Mouse (Mus musculus): ENCODE results near the gene Ablim1.

Ablim1 gene

DNA sequence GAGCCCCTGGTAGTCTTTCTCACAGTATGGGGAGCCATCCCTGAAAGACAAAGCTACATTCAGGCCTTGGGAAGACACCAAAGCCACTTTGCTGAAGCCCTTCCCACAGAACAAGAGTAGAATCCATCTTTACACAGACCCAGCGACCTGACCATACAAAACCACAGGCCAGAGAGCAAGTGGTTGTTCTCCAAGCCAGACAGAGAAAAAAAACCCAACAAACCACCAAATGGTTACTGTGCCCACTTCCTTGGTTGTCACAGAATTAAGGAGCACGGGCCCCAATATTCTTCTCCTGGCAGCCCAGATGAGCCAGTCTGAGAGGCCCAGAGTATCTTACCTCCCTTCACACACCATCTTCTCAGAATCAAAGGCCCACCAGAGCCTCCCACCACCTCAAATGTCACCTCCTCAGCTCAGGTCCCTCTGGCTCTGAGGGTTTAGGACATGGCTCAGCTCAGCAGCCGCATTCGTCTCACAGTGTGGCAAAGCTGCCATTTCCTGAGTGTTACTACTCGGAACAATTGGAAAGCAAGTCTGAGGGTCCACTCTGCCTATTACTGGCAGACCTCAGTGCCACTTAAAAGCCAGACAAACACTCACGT, 181.7 kb downstream of the Ablim1 start:
- no peak for DNase-seq (ENCODE audit: inconsistent age in 2 of 2, low spot score in 1 of 2)

DNA sequence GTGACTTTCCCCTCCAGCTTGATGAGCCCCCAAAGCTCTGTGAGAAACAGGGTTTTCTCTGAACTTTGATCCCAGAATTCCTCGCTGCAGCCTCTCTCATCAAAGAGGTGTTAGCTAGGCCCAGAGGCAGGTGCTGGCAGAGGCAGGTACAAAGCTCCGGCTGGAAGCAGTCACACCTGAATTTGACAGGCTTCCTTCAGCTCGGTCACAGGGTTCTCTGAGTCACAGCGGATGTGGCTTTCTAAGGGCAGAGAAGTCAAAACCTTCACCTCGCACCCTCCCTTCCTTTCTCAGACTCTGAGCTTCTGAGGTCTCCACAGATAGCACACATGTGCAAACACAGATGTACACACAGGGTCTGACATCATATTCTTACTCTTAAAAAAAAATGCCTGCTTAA, 182.4 kb downstream of the Ablim1 start:
- DNase-seq (ENCODE audit: inconsistent age in 2 of 2, low spot score in 1 of 2) = no peak

DNA sequence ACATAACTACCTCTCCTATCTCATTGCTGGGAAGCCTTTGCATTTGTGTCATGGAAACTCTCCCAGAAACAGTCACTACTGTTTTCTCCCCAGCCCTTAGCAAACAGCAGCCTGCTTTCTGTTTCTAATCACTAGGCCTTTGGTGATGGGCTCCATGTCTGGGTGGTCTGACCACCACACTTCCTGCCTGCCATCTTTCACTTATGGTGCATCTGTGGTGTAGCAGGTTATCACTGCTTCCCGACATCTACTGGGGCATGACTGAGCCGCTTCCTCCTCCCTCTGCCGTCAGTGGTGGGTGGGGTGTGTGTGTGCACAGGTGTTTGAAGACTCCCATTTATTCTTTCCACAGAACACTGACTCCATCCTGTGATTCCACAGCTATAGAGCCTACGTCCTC, 183.4 kb downstream of the Ablim1 start:
- no peak for DNase-seq (ENCODE audit: inconsistent age in 2 of 2, low spot score in 1 of 2)

DNA sequence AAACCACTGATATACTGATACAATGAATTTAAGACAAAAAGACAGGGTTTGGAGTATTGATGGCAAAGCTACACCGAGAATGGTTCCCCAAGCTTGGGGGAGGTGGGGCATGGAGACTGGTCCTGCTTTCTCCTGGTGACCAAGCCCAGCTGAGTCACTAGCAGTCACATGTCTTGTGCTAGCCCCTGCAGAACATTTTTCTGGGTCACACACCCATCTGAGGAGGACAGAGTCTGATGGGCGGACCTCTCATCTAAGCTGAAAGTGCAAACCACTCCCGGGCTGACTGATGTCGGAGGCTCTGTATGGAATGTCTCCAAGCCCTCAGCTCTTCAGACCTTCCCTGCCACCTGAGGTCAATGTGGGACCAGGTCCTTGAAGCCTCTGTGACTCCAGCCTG, 184.1 kb downstream of the Ablim1 start:
- no peak for DNase-seq (ENCODE audit: inconsistent age in 2 of 2, low spot score in 1 of 2)

DNA sequence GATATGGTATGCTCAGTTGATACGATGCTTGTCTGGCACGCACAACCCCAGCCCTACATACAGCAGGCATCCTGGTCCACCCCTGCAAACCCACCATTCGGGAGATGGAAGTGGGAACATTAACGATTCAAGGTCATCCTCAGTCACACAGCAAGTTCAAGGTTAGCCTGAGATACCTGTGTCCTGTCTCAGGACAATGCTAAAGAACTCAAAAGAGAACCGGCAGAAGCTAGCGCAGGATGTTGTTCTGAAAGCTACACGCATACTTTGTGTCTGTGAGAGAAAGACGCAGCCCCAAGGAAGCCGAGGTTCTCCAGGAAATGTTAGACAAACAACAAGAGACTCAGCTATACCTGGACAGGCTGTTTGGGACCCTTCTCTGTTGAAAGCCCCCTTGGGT, 185.0 kb downstream of the Ablim1 start:
- DNase-seq (ENCODE audit: inconsistent age in 2 of 2, low spot score in 1 of 2) = no peak

DNA sequence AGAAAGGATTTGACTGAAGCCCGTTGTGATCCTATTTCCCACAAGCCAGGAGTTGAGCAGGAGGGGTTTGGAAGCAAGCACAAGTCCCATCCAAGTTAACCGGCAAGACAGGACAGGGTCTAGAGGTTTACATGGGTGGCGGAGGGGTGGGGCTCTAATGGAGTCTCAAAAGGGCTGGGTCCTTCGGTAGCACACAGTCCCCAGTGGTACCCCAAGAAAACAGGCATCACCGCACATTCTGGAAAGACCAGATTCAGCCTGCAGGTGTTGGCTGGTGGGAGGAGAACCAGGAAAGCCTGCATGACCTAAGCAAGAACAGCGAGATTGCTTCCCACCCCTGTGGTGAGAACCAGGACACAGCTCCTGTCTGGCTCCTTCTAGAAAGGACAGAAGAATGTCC, 186.7 kb downstream of the Ablim1 start:
- no peak for DNase-seq (ENCODE audit: inconsistent age in 2 of 2, low spot score in 1 of 2)

DNA sequence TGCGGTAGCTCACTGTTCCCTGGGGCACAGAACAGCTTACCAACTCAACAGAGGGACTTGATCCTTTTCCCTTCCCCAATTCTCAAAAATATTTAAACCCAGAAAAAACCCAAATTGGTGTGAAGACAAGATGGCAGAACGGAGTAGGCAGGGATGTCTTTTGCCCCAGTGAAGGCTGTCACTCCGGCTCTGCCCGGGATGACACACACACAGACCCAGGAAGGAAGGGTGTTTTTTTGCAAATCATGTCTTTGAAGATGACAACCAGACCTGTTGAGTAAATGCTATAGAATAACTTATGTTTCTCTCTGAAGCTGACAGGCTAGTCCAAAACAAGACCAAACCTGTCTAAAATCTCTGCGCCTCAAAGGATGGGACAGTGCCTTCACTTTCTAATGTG, 187.2 kb downstream of the Ablim1 start:
- DNase-seq (ENCODE audit: inconsistent age in 2 of 2, low spot score in 1 of 2) = no peak

DNA sequence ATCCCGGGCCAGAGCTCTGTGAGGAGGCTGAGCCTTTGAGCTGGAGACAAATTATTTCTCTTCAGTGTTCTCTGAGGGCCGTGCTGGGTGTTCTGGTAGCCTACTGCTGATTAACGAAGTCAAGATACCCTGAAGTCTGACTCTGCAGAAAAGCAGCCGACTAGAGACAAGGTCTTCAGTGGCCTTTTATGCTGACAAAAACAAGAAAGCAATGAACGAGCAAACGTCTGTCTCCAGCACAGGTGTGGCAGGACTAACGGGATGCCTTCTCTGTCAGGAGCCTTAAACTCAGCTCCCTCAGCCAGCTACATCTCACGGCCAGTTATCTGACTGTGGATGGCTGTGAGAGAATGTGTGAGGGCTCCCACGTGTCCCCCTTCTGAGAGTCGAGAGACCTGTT, 187.8 kb downstream of the Ablim1 start:
- no peak for DNase-seq (ENCODE audit: inconsistent age in 2 of 2, low spot score in 1 of 2)

DNA sequence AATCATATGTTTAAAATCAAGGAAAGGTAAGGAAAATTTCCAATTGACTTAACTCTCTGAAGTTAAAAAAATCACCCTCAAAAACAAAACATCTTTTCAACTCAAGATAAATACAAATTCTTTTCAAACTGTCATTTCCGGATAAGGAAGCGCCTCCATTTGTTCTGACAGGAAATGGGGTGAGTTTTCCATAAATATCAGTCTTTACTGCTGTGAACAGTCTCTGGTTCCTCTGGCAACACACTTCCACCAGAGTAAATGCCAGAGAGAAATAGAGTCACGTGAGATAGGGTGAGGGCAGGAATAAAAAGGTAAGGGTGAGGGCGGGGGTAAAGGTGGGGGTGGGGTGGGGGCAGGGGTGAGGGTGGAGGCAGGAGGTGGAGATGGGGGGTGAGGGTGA, 189.8 kb downstream of the Ablim1 start:
- DNase-seq (ENCODE audit: inconsistent age in 2 of 2, low spot score in 1 of 2) = no peak

DNA sequence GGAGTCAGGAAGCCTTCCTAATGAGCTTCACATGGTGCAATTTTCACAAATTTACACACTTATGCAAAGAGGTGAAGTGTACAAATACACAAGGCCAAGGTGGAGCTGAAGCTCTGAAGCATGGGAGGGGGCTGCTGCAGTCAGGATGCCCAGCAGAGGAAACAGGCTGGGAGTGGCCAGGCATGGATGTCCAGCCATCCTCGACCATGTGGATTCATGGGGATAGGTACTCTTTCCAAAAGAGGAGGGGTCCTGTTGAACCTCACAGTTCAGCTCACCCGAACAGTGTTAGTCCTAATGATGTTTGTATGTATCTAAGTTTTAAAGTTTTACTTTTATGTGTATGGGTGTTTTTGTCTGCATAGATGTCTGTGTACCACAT, 190.6 kb downstream of the Ablim1 start:
- no peak for DNase-seq (ENCODE audit: inconsistent age in 2 of 2, low spot score in 1 of 2)

DNA sequence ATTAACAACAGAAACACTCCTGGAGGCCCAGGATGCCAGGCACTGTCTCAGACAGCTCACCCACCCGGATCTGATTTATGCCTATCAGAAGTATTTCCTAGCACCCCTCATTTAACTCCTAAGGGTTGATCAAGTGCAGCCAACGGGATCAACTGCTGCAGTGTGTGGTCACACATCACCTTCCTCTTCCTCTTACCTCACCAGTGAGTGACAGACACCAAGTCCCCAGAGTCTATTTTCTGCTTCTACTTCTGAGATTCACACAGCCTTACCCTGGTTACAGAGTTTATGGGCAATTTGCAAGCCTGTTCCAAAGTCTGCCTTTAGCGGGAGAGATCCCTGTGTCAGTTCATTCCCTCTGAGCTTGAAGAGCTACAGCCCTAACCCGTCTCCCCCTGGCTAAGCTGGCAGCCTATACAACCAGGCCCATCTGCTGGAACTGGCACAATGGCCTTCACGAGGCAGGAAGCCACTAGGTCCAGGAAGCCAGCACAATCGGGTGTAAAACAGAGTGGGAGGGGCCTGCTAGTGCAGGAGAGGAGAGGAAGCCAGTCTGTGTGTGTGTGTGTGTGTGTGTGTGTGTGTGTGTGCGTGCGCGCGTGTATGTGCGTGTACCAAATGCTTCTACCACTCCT, 191.1 kb downstream of the Ablim1 start:
- peak; percentile 66 to 77 for DNase-seq (ENCODE audit: inconsistent age in 2 of 2, low spot score in 1 of 2)

DNA sequence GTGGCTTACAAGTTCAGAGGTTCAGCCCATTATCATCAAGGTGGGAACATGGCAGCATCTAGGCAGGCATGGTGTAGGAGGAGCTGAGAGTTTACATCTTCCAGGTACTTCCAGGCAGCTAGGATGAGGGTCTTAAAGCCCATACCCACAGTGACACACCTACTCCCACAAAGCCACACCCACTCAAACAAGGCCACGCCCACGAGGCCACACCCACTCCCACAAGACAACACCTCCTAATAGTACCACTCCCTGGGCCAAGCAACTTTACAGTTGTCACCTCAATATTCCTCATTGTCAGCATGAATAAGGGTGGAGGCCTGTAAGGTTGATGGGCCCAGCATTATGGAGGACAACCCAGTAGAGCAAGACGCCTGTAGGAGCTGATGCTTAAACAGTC, 192.5 kb downstream of the Ablim1 start:
- no peak for DNase-seq (ENCODE audit: inconsistent age in 2 of 2, low spot score in 1 of 2)

DNA sequence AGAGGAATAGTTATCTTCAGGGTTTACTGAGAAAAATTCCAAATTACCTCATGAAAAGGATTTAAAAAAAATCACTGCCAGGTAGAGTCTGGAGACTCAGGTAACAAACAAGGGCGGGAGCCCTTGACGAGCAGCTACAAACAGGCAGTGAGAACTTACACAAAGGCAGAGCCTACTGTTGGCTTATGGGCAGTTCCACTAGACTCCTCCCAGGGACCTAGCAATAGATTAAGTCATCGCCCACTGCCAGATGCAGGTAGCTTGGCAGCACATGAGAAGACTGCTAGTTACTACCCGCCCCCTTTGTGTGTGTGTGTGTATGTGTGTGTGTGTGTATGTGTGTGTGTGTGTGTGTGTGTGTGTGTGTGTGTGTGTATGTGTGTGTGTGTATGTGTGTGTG, 193.7 kb downstream of the Ablim1 start:
- no peak for DNase-seq (ENCODE audit: inconsistent age in 2 of 2, low spot score in 1 of 2)

DNA sequence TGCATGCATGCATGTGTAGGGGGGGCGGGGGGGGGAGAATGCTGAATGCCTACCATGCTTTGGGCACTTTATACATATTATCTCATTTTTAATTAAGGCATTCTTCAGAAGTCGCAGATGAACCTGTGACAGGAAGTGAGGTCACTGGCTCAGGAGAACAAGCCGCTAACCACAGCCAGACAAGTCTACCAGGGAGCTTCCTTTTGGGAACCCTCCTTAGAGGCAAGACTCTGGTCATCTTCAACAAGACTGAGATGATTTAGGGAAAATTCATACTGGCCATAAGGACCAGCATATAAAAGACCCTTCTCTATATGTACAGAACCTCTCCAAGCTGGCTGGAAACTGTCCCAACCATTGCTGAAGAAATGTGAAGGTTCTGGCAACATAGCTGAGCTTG, 195.1 kb downstream of the Ablim1 start:
- no peak for DNase-seq (ENCODE audit: inconsistent age in 2 of 2, low spot score in 1 of 2)

DNA sequence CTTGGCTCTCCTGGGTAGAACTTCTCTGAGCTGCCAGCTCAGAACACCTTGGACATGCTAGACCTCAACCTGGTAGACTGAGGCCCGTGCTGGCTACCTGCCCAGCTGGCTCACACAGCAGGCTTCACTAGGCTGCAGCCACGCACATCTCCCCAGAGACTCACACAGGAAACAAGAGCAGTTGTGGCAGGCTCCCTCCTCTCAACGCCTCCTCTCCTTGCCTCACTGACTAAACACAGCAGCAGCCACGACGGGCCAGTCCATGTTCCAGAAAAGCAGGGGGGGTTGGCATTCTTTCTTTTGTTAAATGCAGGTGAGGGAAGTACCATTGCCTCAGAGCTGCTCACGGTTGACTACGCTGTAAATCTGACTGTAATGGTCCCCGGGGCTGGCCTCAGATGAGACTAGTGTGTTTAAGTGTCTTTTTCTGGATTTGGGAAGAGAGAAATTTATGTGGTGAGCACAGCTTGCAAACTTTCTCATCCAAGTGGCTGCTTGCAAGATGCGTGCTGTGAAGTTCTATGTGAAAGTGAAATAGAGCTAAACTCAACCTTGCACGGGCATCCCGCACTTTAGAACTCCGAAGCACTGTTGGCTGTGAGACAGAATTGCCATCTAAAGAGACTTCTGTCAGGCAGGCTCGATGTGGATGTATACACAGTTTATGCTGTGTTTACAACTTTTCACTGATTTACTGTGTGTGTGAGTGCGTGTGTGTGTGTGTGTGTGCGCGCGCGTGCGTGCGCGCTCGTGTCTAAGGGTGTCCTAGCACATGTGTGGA, 195.7 kb downstream of the Ablim1 start:
- peak; percentile 47 to 76 for DNase-seq (ENCODE audit: inconsistent age in 2 of 2, low spot score in 1 of 2)

DNA sequence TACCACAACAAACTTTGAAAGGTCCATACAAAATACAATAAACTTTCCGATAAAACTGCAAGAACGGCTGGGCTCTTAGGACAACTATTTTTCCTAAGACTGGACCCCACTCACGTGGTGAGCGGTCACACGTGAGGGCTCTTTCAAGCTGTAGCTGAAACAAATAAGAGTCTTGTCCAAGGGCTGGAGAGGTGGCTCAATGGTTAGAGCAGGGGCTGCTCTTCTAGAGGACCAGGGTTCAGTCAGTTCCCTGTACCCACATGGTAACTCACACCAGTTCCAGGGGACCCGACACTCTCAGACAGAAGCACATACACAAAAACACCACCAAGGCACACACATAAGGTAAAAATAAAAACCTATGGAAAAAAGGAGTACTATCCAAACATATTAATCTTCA, 197.0 kb downstream of the Ablim1 start:
- DNase-seq (ENCODE audit: inconsistent age in 2 of 2, low spot score in 1 of 2) = no peak

DNA sequence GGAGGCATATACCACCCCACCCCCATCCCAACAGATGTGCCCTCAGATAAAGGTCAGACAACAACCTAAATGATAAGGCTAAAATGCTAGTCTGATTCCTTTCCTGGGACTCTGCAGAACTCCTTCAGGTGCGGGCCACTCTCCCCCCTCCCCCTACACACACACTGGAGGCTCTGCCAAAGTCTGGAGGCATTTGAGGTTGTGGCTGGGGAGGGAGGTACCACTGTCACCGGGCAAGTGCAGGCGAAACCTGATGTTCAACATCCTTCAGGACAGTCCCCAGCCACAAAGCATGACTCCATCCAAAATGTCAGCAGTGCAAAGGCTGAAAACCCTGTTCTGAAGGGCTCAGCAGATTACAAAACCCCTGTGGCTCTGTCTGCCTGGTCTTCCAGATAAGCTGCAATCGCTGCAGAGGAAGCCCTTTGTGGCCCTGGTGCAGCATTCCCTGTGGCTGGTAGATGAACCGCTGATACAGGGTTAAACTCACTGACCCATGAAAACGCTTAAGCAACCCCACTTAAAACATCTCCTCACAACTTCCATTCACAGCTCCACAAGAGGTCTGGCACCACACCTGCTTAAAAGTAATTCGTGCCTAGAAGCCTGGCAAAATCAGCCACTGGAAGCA, 197.7 kb downstream of the Ablim1 start:
- DNase-seq (ENCODE audit: inconsistent age in 2 of 2, low spot score in 1 of 2) = no peak

DNA sequence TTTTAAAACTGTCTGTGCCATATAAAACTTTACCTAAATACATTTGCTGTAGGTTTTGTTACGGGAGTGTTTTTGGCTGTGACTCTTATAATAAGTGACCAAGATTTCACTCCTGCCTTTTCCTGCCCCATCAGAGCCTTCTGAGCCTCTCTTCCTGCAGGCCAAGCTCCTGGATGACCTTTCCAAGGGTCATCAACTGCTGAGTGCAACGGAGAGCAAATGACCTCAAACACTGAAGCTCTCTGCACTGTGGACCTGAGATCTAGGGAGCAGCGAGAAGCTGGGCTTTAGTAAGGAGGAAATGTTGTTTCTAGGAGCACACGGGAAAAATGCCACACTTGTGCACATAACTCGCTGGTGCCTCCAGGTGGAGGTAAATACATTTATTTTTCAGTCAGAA, 199.0 kb downstream of the Ablim1 start:
- DNase-seq (ENCODE audit: inconsistent age in 2 of 2, low spot score in 1 of 2) = no peak

DNA sequence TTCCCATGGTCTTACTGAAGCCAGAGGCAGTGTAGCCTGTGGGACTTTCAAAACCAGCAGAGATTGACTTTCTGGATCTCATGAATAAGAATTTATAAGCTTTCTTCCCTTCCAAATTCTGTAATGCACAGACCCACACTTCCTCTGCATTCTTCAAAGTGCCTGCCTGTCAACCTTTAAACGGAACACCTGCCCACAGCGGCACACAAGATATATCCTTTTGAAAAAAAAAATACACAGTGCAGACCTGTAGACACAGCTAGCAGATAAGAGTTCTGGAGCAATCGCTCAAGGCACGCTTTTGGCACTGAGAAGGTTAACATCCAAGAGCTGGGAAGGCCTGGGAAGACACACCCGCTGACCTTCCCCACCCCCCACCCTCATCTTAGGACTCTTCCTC, 199.8 kb downstream of the Ablim1 start:
- no peak for DNase-seq (ENCODE audit: inconsistent age in 2 of 2, low spot score in 1 of 2)

DNA sequence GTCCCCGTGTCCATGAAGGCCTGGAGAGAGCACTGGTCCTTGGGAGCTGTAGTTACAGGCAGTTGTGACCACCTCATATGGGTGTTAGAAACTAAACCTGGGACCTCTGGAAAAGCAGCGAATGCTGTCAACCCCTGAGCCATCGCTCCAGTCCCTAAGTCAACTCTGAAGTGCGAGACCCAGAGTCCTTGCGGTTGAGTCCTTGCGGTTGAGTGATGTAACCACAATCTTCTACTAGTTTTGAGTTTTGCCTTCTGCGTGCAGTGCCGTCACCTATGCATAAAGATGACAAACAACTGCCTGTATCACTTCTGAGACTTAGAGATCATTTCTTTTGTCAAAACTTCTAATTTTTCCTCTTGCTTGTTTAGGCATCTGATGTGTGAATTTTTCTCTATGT, 200.7 kb downstream of the Ablim1 start:
- DNase-seq (ENCODE audit: inconsistent age in 2 of 2, low spot score in 1 of 2) = no peak

DNA sequence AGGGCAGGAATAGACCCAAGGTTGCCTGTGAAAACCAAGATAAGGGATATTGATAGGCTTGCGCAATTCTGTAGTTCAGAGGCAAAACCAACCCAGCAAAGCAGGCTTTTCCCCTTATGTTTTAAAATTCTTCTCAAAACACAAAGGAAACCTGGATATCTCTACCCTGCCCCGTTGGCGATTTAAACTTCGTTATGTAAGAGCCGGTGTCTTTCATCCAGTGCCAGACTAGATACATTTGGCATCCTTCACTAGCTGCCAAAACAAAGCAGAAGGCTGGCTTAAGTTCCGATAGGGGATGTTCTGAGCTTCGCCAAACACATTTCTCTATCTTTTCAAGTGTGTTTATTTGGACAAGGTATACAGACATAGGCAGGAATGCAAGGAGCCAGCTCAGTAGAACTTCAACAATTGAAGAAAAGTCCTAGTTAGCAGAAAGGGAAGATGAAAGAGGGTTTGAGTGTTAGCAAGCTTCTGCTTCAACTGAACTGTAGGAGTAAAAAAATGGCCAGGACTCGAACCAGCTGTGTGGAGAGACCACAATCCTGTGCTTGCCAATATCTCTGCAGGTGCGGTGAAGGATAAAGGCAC, 201.8 kb downstream of the Ablim1 start:
- DNase-seq (ENCODE audit: inconsistent age in 2 of 2, low spot score in 1 of 2) = peak; percentile 49 to 85
